36 mouse cellular contexts compared by ENCODE assay signal in genomic region chr4:43511675-43512454, GRCm38 (mm10). TPM values are rescaled to one million over a fixed set of nuclear protein-coding genes. Genes with fewer than 3 reads are reported as not detected.
"Had no signal": no experiment of that assay in that cellular context is flagged by ENCODE, and none has a peak within 500 bp of the region (broad histone marks: within the 10 kb centered on the region; RNA-seq: fewer than 3 reads in every experiment).

No protein-coding gene starts in this region.

- H3K9ac ChIP-seq: heart, embryonic 15.5 days; hindbrain, embryonic 13.5 days; hindbrain, embryonic 15.5 days; limb, embryonic 13.5 days; limb, embryonic 15.5 days; liver, embryonic 12.5 days had no signal

- ATAC-seq: hindbrain, postnatal 0 days; intestine, embryonic 16.5 days; liver, embryonic 12.5 days had no signal

- H3K9me3 ChIP-seq: heart, embryonic 15.5 days; hindbrain, embryonic 13.5 days; hindbrain, embryonic 15.5 days; limb, embryonic 13.5 days; limb, embryonic 15.5 days; liver, embryonic 12.5 days had no signal

- H3K36me3 ChIP-seq: hindbrain, embryonic 13.5 days; hindbrain, embryonic 15.5 days; liver, embryonic 12.5 days had no signal

- H3K27ac ChIP-seq: heart, adult 2 months; heart, embryonic 15.5 days; hindbrain, embryonic 13.5 days; hindbrain, embryonic 15.5 days; hindbrain, postnatal 0 days; limb, embryonic 13.5 days; limb, embryonic 15.5 days; liver, embryonic 12.5 days had no signal

- DNase-seq: gastrocnemius, postnatal 14 days; heart, adult 11 months; heart, adult 2 months; heart, postnatal 14 days; heart, postnatal 36 days; kidney, adult 11 months; kidney, adult 8-10 months; kidney, postnatal 10 days; kidney, postnatal 4 days; layer of hippocampus, adult 9-11 months; layer of hippocampus, postnatal 36 days; left cerebral cortex, postnatal 4 days had no signal

- H3K4me3 ChIP-seq: heart, adult 2 months; heart, embryonic 15.5 days; hindbrain, embryonic 13.5 days; hindbrain, embryonic 15.5 days; limb, embryonic 13.5 days; limb, embryonic 15.5 days; liver, embryonic 12.5 days had no signal

- H3K27me3 ChIP-seq: limb, embryonic 15.5 days had no signal

- H3K4me2 ChIP-seq: heart, embryonic 11.5 days; heart, embryonic 15.5 days; hindbrain, embryonic 13.5 days; hindbrain, embryonic 15.5 days; limb, embryonic 13.5 days; limb, embryonic 15.5 days; liver, embryonic 12.5 days had no signal

RNA-seq across cellular contexts. Expression of gene Car9, which starts 5.1 kb away (rescaled TPM):
- total RNA-seq: layer of hippocampus, postnatal 14 days had no signal

RNA-seq across cellular contexts. Expression of gene Arhgef39, which starts 12.4 kb away (rescaled TPM):
- total RNA-seq: gastrocnemius, adult 18-20 months had no signal

RNA-seq across cellular contexts. Expression of gene Sit1, which starts 28.3 kb away (rescaled TPM):
- total RNA-seq: gastrocnemius, adult 18-20 months; gastrocnemius, postnatal 14 days; gastrocnemius, postnatal 36 days; heart, postnatal 36 days; hematopoietic stem cell, adult 5-6 weeks; hindbrain, postnatal 0 days; layer of hippocampus, adult 8-10 months; layer of hippocampus, postnatal 14 days; layer of hippocampus, postnatal 36 days; left cerebral cortex, adult 18-20 months; left cerebral cortex, postnatal 10 days; left cerebral cortex, postnatal 25 days; left cerebral cortex, postnatal 4 days; liver, adult 2 months had no signal
- polyA plus RNA-seq: heart, adult 2 months; heart, embryonic 11.5 days; heart, postnatal 0 days; hindbrain, embryonic 11.5 days; hindbrain, embryonic 13.5 days; hindbrain, embryonic 15.5 days; hindbrain, postnatal 0 days; intestine, embryonic 14.5 days; intestine, embryonic 16.5 days; kidney, embryonic 14.5 days; kidney, embryonic 16.5 days; limb, embryonic 11.5 days; limb, embryonic 13.5 days; limb, embryonic 15.5 days; liver, embryonic 12.5 days had no signal
